Mouse (Mus musculus) forebrain, embryonic 13.5 days (tissue): ENCODE data around the gene Gm20388. TPM values are rescaled to one million over a fixed set of nuclear protein-coding genes. Genes with fewer than 3 reads are reported as not detected.
"Not testable (repeated sequence)": the region's sequence is repeated elsewhere in the genome, so short reads cannot be mapped to it uniquely, and the experiment has no call there.

Source experiments
- ATAC-seq: fragments of 200-750 bp; cut with Nextera tagmentation; 2 replicates; pipeline ENCODE4 v1.8.0; 2017
- H3K27ac ChIP-seq: fragments of 300-500 bp; sonication (generic); 2 replicates; pipeline ENCODE4 v1.5.1; 2015; ENCODE audit warnings: inconsistent platforms, mild to moderate bottlenecking, moderate library complexity
- H3K27me3 ChIP-seq: fragments of 300-500 bp; sonication (generic); 2 replicates; pipeline ENCODE4 v1.6.1; 2015; ENCODE audit warnings: mild to moderate bottlenecking, inconsistent platforms
- H3K36me3 ChIP-seq: fragments of 300-500 bp; sonication (generic); 2 replicates; pipeline ENCODE4 v1.6.1; 2015; ENCODE audit warnings: mild to moderate bottlenecking, inconsistent platforms; ENCODE audit not compliant: poor library complexity, severe bottlenecking
- H3K4me1 ChIP-seq: fragments of 300-500 bp; sonication (generic); 2 replicates; pipeline ENCODE4 v1.6.1; 2015; ENCODE audit warnings: inconsistent platforms
- H3K4me2 ChIP-seq: fragments of 300-500 bp; sonication (generic); 2 replicates; pipeline ENCODE4 v1.6.1; 2015; ENCODE audit warnings: inconsistent platforms, mild to moderate bottlenecking, moderate library complexity
- H3K4me3 ChIP-seq: fragments of 300-500 bp; sonication (generic); 2 replicates; pipeline ENCODE4 v1.5.1; 2015; ENCODE audit warnings: mild to moderate bottlenecking, inconsistent platforms
- H3K9ac ChIP-seq: fragments of 300-500 bp; sonication (generic); 2 replicates; pipeline ENCODE4 v1.6.1; 2015; ENCODE audit warnings: mild to moderate bottlenecking, inconsistent platforms
- H3K9me3 ChIP-seq: fragments of 300-500 bp; sonication (generic); replicated peaks from 2 replicates; pipeline ENCODE4 v1.6.1; 2016; ENCODE audit warnings: inconsistent platforms
- WGBS: fragments of 180-500 bp; shearing (Covaris S2); methylation state at CpG from one replicate; pipeline ENCODE4 v1.1.7; 2015; 5-methylcytosine and 5-hydroxymethylcytosine counted together
- polyA plus RNA-seq: library from polyadenylated mRNA; unstranded; fragments of >200 nt; fragmentation: Nextera tagmentation; extraction: Ambion mirVana; gene quantifications from 2 replicates; pipeline ENCODE4 v1.2.1, GENCODE M21; 2015

The Gm20388 gene
- polyA plus RNA-seq, 1 experiment from 2014 or later: 5.6 TPM

DNA sequence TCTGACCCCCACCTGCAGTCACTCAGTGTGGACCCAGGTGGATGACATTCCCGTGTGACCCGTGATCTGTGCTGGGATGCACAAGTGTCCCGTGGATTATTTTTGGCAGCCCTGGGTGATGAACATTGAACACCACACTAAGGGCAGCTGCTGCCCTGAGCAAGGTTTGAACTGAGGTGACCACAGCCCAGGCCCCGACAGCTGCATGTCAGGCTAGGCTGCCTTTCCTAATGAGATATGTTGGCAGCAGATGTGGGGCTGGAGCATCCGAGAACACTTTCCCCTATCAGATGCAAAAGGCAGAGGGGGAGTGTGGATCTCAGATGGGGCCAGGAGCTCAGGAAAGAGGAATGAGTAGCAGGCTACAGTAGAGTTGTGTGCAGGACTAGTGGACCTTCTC, 3600.2 kb downstream of the Gm20388 start:
- H3K36me3 ChIP-seq: peaks cover 53% of the 10 kb centered on the region
- no peak overlapping the region for H3K27ac ChIP-seq
- WGBS: 89% methylated on average over 5 of the region's 5 CpGs
- H3K4me2 ChIP-seq: no peak overlapping the region
- peaks cover 25% of the 10 kb centered on the region for H3K4me1 ChIP-seq
- no peak overlapping the region for H3K4me3 ChIP-seq
- H3K9ac ChIP-seq: no peak overlapping the region
- no peaks in the 10 kb centered on the region for H3K27me3 ChIP-seq
- no peaks in the 10 kb centered on the region for H3K9me3 ChIP-seq
- no peak for ATAC-seq

- Histone ChIP-seq H3K4me1 (peaks cover 35% of the 10 kb centered on the region), H3K4me2 (peak overlapping the region; percentile 82), H3K36me3 (peaks cover 20% of the 10 kb centered on the region), H3K9me3 (no peaks in the 10 kb centered on the region), H3K9ac (peak overlapping the region; percentile 91), H3K27me3 (peaks cover 7% of the 10 kb centered on the region; the same call in 1 of the 2 replicates), H3K27ac (peak overlapping the region; percentile 90), H3K4me3 (peak overlapping the region; percentile 80)
- WGBS: 2% methylated on average over 9 of the region's 9 CpGs
- ATAC-seq: no peak
Measured at GRCm38 (mm10) chr8:123514136-123514535, 3603.5 kb downstream of the Gm20388 start.

- H3K4me2 ChIP-seq: peak within 1 kb of the TSS; percentile 82
- no peaks in the 10 kb centered on the region for H3K9me3 ChIP-seq
- peaks cover 11% of the 10 kb centered on the region for H3K36me3 ChIP-seq
- peak within 1 kb of the TSS; percentile 80 for H3K4me3 ChIP-seq
- peak within 1 kb of the TSS; percentile 90 for H3K27ac ChIP-seq
- peaks cover 41% of the 10 kb centered on the region for H3K4me1 ChIP-seq
- 2% methylated on average over 44 of the region's 63 CpGs for WGBS
- ATAC-seq: peak; percentile 58
- H3K27me3 ChIP-seq: peaks cover 7% of the 10 kb centered on the region; the same call in 1 of the 2 replicates
- H3K9ac ChIP-seq: peak within 1 kb of the TSS; percentile 91
Measured at GRCm38 (mm10) chr8:123514781-123515539, 3604.3 kb downstream of the Gm20388 start, which contains the start of gene Dbndd1. Dbndd1 (minus strand) TSS chr8:123515463.

- no peaks in the 10 kb centered on the region for H3K9me3 ChIP-seq
- peak overlapping the region; percentile 82 for H3K4me2 ChIP-seq
- peaks cover 45% of the 10 kb centered on the region for H3K4me1 ChIP-seq
- 0% methylated on average over 11 of the region's 11 CpGs for WGBS
- peaks cover 7% of the 10 kb centered on the region; the same call in 1 of the 2 replicates for H3K27me3 ChIP-seq
- H3K9ac ChIP-seq: peak overlapping the region; percentile 14
- peak overlapping the region; percentile 80 for H3K4me3 ChIP-seq
- H3K27ac ChIP-seq: peak overlapping the region; percentile 20; the same call in 1 of the 2 replicates
- ATAC-seq: peak; percentile 16
- H3K36me3 ChIP-seq: peaks cover 9% of the 10 kb centered on the region; the same call in 1 of the 2 replicates
Measured at GRCm38 (mm10) chr8:123515540-123515897, 3604.9 kb downstream of the Gm20388 start.

- ATAC-seq: no peak
- H3K9me3 ChIP-seq: no peaks in the 10 kb centered on the region
- H3K4me3 ChIP-seq: no peak overlapping the region
- no peak overlapping the region for H3K9ac ChIP-seq
- 40% methylated on average over 2 of the region's 2 CpGs for WGBS
- peaks cover 45% of the 10 kb centered on the region for H3K4me1 ChIP-seq
- no peak overlapping the region for H3K4me2 ChIP-seq
- no peak overlapping the region for H3K27ac ChIP-seq
- H3K36me3 ChIP-seq: peaks cover 12% of the 10 kb centered on the region
- H3K27me3 ChIP-seq: peaks cover 7% of the 10 kb centered on the region; the same call in 1 of the 2 replicates
Measured at GRCm38 (mm10) chr8:123516596-123516995, 3606.0 kb downstream of the Gm20388 start.

DNA sequence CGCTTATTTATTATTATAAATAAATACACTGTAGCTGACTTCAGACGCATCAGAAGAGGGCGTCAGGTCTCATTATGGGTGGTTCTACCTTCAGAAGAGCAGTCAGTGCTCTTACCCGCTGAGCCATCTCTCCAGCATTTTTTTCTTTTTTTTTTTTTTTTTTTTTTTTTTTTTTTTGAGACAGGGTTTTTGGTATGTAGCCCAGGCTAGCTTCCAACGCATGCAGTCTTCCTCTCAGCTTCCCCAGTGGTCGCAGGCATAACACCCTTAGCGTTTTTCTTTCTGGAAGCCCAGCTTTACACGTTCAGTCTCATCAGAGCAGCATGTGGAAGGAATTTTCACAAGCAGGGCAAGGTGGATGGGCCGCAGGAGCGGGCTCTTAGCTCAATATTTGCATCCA, 3607.5 kb downstream of the Gm20388 start:
- Histone ChIP-seq H3K4me2 (peak overlapping the region; percentile 97), H3K36me3 (peaks cover 26% of the 10 kb centered on the region), H3K27ac (no peak overlapping the region), H3K27me3 (peaks cover 7% of the 10 kb centered on the region; the same call in 1 of the 2 replicates), H3K9ac (peak overlapping the region; percentile 45; the same call in 1 of the 2 replicates), H3K9me3 (no peaks in the 10 kb centered on the region), H3K4me3 (peak overlapping the region; percentile 81), H3K4me1 (peaks cover 36% of the 10 kb centered on the region)
- WGBS: 38% methylated on average over 10 of the region's 10 CpGs
- no peak for ATAC-seq

- Histone ChIP-seq H3K36me3 (peaks cover 30% of the 10 kb centered on the region), H3K27ac (no peak within 1 kb of the TSS), H3K9ac (peak within 1 kb of the TSS; percentile 92), H3K27me3 (peaks cover 7% of the 10 kb centered on the region; the same call in 1 of the 2 replicates), H3K9me3 (no peaks in the 10 kb centered on the region), H3K4me3 (peak within 1 kb of the TSS; percentile 81), H3K4me2 (peak within 1 kb of the TSS; percentile 97), H3K4me1 (peaks cover 31% of the 10 kb centered on the region)
- ATAC-seq: peak; percentile 93
- WGBS: under 1% methylated on average over 20 of the region's 20 CpGs
Measured at GRCm38 (mm10) chr8:123518667-123519066, 3608.0 kb downstream of the Gm20388 start, which contains the start of gene Gas8. Gas8 (plus strand) TSS chr8:123518834.

DNA sequence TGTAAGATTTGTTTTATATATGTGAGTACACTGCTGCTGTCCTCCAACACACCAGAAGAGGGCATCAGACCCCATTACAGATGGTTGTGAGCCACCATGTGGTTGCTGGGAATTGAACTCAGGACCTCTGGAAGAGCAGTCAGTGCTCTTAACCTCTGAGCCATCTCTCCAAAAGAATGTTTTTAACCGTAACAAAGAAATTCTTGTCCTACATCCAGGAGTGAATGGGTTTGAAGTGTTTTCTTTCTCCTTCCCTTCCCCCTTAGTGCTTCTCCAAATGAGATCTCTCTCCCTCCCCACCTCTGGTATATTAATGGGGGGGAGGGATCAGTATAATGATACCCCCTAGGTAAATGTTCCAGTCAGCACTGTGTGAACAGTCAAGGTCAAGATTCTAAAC, 3609.4 kb downstream of the Gm20388 start:
- not testable (repeated sequence) for H3K27ac ChIP-seq, ATAC-seq, H3K9me3 ChIP-seq, H3K27me3 ChIP-seq, H3K4me3 ChIP-seq, H3K4me2 ChIP-seq
- 92% methylated on average over 1 of the region's 1 CpGs for WGBS
- Histone ChIP-seq H3K36me3 (peaks cover 44% of the 10 kb centered on the region), H3K9ac (0 out of 2 replicates have a peak overlapping the region, but pooled peaks have one; percentile 92), H3K4me1 (peaks cover 23% of the 10 kb centered on the region)

GRCm38 (mm10) chr8:123527720-123528489, 3617.3 kb downstream of the Gm20388 start:
- Histone ChIP-seq H3K27me3 (no peaks in the 10 kb centered on the region), H3K9me3 (no peaks in the 10 kb centered on the region), H3K36me3 (peaks cover 100% of the 10 kb centered on the region), H3K4me3 (no peak overlapping the region), H3K4me2 (no peak overlapping the region), H3K27ac (no peak overlapping the region), H3K4me1 (no peaks in the 10 kb centered on the region), H3K9ac (no peak overlapping the region)
- 89% methylated on average over 25 of the region's 25 CpGs for WGBS
- ATAC-seq: 0 out of 2 replicates have a peak, but pooled peaks have one; percentile 38

DNA sequence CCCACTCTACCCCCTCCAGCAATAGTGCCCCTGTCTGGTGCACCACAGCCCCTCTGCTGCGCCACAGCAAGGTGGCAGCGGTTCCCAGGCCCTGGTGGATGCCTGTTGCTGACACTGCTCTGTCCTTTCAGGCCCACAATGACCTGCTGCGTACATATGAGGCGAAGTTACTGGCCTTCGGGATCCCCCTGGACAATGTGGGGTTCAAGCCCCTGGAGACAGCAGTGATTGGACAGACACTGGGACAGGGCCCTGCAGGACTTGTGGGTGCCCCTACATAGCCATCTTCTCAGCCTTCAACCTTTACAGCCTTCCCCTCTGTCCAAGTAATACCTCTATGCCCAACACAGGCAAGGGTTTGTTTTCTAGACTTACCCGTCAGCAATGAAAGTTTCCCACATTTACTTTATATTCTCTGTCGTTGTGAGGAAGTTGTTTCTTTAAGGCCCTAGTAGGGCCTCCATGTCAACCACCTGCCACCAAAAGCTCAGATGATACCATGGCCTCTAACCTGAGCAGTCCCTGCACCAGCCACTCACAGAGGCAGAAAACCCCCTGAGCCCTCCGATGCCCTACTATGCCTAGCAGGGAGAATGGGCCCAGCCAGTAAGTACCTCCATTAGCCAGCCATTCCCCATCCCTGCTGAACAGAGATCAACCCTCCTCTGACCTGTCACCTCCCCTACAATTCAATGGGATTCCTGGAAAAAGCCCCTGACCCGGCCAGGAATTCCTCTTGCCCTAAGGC, 3625.8 kb downstream of the Gm20388 start:
- Histone ChIP-seq H3K9me3 (no peaks in the 10 kb centered on the region), H3K4me2 (no peak overlapping the region), H3K27me3 (peaks cover 12% of the 10 kb centered on the region), H3K9ac (no peak overlapping the region), H3K4me1 (no peaks in the 10 kb centered on the region), H3K4me3 (no peak overlapping the region), H3K27ac (no peak overlapping the region), H3K36me3 (peaks cover 55% of the 10 kb centered on the region)
- WGBS: 87% methylated on average over 9 of the region's 9 CpGs
- no peak for ATAC-seq

- H3K4me3 ChIP-seq: no peak overlapping the region
- H3K9me3 ChIP-seq: no peaks in the 10 kb centered on the region
- H3K4me1 ChIP-seq: no peaks in the 10 kb centered on the region
- WGBS: 22% methylated on average over 8 of the region's 10 CpGs
- peaks cover 12% of the 10 kb centered on the region for H3K27me3 ChIP-seq
- H3K4me2 ChIP-seq: no peak overlapping the region
- no peak overlapping the region for H3K9ac ChIP-seq
- H3K27ac ChIP-seq: no peak overlapping the region
- H3K36me3 ChIP-seq: peaks cover 49% of the 10 kb centered on the region
- no peak for ATAC-seq
Measured at GRCm38 (mm10) chr8:123536990-123537380, 3626.3 kb downstream of the Gm20388 start.
